Mouse (Mus musculus): ENCODE data around the gene Acot2. TPM values are rescaled to one million over a fixed set of nuclear protein-coding genes. Genes with fewer than 3 reads are reported as not detected.
"Not testable (repeated sequence)": the region's sequence is repeated elsewhere in the genome, so short reads cannot be mapped to it uniquely, and the experiment has no call there.

Gene Acot2
- polyA plus RNA-seq, 2 experiments from 2014 or later: 24.2 to 34.4 TPM

DNA sequence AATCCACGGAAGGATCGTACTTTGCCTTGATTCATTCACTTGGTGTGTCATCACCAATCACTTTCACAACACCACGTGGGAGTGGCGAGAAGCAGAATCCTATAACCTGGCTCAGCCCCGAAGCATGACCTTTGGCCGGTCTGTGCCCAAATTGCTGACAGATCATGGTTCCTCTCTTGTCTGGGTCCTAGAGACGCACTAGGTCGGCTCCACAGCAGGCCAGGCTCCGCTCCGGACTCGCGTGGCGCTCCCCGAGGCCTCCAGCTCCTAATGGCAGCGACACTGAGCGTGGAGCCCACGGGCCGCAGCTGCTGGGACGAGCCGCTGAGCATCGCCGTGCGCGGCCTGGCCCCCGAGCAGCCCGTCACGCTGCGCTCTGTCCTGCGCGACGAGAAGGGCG is 50.6 kb downstream of the Acot2 start, which contains the start of gene Acot4:
Gene Acot4 (plus strand): TSS at position 139 of the 400 bp plus-strand sequence.
- not testable (repeated sequence) for ATAC-seq

DNA sequence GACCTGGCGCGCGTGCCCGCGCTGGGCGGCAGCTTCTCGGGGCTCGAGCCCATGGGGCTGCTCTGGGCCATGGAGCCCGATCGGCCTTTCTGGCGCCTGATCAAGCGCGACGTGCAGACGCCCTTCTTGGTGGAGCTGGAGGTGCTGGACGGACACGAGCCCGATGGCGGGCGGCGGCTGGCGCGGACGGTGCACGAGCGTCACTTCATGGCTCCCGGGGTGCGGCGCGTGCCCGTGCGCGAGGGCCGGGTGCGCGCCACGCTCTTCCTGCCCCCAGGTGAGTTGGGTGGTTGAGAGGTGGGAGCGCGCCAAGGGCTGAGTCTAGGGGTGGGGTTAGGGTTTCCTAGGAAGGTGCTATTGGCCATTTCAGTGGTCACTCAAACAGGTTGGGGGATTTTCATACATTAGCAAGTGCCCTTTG is 51.0 kb downstream of the Acot2 start, which contains the start of gene Gm49366:
Gene Gm49366 (plus strand): TSS at position 245 of the 421 bp plus-strand sequence.
- not testable (repeated sequence) for ATAC-seq

DNA sequence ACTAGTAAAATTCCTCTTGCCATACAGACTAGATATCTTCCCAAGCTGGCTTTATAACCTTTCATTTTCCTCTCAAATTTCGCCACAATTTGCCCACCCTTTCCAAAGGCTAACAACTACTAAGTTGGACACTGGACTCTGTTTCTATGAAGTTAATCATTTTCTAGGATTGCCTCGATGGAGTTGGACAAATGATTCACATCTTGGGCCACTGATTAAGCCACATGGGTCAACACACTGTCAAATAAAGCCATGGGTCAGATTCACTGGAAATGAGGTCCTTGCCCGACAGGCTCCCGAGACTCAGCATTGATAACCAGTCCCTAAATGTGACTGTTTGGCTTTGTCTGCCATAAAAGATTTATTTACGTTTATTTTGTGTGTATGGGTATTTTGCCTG is 54.6 kb downstream of the Acot2 start:
- ATAC-seq: no peak

Other genes with a start within 250 kb of the Acot2 start
- not detected for gene Papln, start 224.2 kb upstream of the Acot2 start, polyA plus RNA-seq (2017; shearing (Covaris generic))
- 10 to 100 TPM; 27.8 to 34.9 TPM for gene Numb, start 65.9 kb upstream of the Acot2 start, polyA plus RNA-seq (2017; shearing (Covaris generic))
- gene Riox1, start 37.3 kb upstream of the Acot2 start, polyA plus RNA-seq (2017; shearing (Covaris generic)): 1 to 10 TPM; 1.2 to 2.0 TPM
- not detected for gene Heatr4, start 3.0 kb upstream of the Acot2 start, polyA plus RNA-seq (2017; shearing (Covaris generic))
- not detected for gene Acot1, start 21.6 kb downstream of the Acot2 start, polyA plus RNA-seq (2017; shearing (Covaris generic))
- gene Acot4, start 50.5 kb downstream of the Acot2 start, polyA plus RNA-seq (2017; shearing (Covaris generic)): not detected
- not detected for gene Gm49366, start 51.1 kb downstream of the Acot2 start, polyA plus RNA-seq (2017; shearing (Covaris generic))
- gene Acot3, start 64.3 kb downstream of the Acot2 start, polyA plus RNA-seq (2017; shearing (Covaris generic)): not detected
- not detected for gene Acot5, start 81.5 kb downstream of the Acot2 start, polyA plus RNA-seq (2017; shearing (Covaris generic))
- under 1 TPM; 0.61 to 0.89 TPM for gene Acot6, start 112.8 kb downstream of the Acot2 start, polyA plus RNA-seq (2017; shearing (Covaris generic))
- under 1 TPM in 1 of 2 experiments, not detected in 1; 0.81 TPM for gene Dnal1, start 126.5 kb downstream of the Acot2 start, polyA plus RNA-seq (2017; shearing (Covaris generic))
- gene Pnma1, start 160.6 kb downstream of the Acot2 start, polyA plus RNA-seq (2017; shearing (Covaris generic)): not detected
- gene Elmsan1, start 231.0 kb downstream of the Acot2 start, polyA plus RNA-seq (2017; shearing (Covaris generic)): 1 to 10 TPM; 6.8 to 7.1 TPM